Mouse (Mus musculus): ENCODE results near the gene Letm1. TPM values are rescaled to one million over a fixed set of nuclear protein-coding genes. Genes with fewer than 3 reads are reported as not detected.
A peak's percentile ranks its signal among the peaks of the same experiment; 100 is the strongest.

Gene Letm1
- polyA plus RNA-seq, 1 experiment from 2014 or later, result 49.9 TPM

- Histone ChIP-seq H3K36me3 (no peaks in the 10 kb centered on the region), H3K4me3 (replicated peaks) (peak overlapping the region; percentile 50), H3K27me3 (0 out of 2 replicates have a peak, but pooled peaks cover 3% of the 10 kb centered on the region), H3K4me1 (peaks cover 77% of the 10 kb centered on the region), H3K9ac (peak overlapping the region; percentile 39), H3K27ac (replicated peaks) (peak overlapping the region; percentile 82), H3K9me3 (replicated peaks) (no peaks in the 10 kb centered on the region), H3K4me2 (replicated peaks) (peak overlapping the region; percentile 88)
- whole genome bisulfite sequencing, result 2% methylated on average over 71 of the region's 71 CpGs
- peak; percentile 39 for ATAC-seq (ENCODE audit: insufficient number of reproducible peaks, low FRiP score, low TSS enrichment, low read depth)
Observed at GRCm38 (mm10) chr5:33694848-33695717, 87.5 kb downstream of the Letm1 start.

- no peak overlapping the region for H3K4me3 ChIP-seq (replicated peaks)
- ATAC-seq (ENCODE audit: insufficient number of reproducible peaks, low FRiP score, low TSS enrichment, low read depth), result no peak
- H3K4me2 ChIP-seq (replicated peaks), result peak overlapping the region; percentile 88
- no peaks in the 10 kb centered on the region for H3K9me3 ChIP-seq (replicated peaks)
- 61% methylated on average over 9 of the region's 9 CpGs for WGBS
- no peaks in the 10 kb centered on the region for H3K36me3 ChIP-seq
- H3K4me1 ChIP-seq, result peaks cover 77% of the 10 kb centered on the region
- H3K27ac ChIP-seq (replicated peaks), result peak overlapping the region; percentile 82
- H3K27me3 ChIP-seq, result 0 out of 2 replicates have a peak, but pooled peaks cover 3% of the 10 kb centered on the region
- H3K9ac ChIP-seq, result no peak overlapping the region
Observed at GRCm38 (mm10) chr5:33694461-33694847, 88.2 kb downstream of the Letm1 start.

DNA sequence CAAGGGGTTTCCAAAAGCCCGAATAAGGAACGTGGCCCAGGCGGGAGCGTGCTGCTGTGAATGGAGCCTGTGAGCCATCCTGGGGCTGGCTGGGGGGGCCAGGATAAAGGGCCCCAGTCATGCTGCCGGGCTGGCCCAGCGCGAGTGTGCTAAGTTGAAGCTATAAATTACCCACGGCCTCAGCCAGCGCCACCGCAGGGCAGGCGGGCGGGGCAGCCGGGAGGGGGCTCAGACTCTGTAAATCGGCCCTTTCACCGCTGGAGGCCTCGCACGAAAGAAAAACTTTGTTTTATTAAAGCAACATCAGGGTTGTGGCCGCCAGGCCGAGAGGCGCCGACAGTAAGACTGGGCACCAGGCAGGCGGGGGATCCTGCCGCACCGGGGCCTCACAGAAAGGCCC, 90.2 kb downstream of the Letm1 start:
- H3K4me3 ChIP-seq (replicated peaks), result no peak overlapping the region
- peak overlapping the region; percentile 36 for H3K4me2 ChIP-seq (replicated peaks)
- no peaks in the 10 kb centered on the region for H3K9me3 ChIP-seq (replicated peaks)
- H3K27ac ChIP-seq (replicated peaks), result peak overlapping the region; percentile 86
- H3K36me3 ChIP-seq, result no peaks in the 10 kb centered on the region
- peak; percentile 75 for ATAC-seq (ENCODE audit: insufficient number of reproducible peaks, low FRiP score, low TSS enrichment, low read depth)
- no peak overlapping the region for H3K9ac ChIP-seq
- WGBS, result 4% methylated on average over 24 of the region's 24 CpGs
- peaks cover 75% of the 10 kb centered on the region for H3K4me1 ChIP-seq
- 0 out of 2 replicates have a peak, but pooled peaks cover 3% of the 10 kb centered on the region for H3K27me3 ChIP-seq

DNA sequence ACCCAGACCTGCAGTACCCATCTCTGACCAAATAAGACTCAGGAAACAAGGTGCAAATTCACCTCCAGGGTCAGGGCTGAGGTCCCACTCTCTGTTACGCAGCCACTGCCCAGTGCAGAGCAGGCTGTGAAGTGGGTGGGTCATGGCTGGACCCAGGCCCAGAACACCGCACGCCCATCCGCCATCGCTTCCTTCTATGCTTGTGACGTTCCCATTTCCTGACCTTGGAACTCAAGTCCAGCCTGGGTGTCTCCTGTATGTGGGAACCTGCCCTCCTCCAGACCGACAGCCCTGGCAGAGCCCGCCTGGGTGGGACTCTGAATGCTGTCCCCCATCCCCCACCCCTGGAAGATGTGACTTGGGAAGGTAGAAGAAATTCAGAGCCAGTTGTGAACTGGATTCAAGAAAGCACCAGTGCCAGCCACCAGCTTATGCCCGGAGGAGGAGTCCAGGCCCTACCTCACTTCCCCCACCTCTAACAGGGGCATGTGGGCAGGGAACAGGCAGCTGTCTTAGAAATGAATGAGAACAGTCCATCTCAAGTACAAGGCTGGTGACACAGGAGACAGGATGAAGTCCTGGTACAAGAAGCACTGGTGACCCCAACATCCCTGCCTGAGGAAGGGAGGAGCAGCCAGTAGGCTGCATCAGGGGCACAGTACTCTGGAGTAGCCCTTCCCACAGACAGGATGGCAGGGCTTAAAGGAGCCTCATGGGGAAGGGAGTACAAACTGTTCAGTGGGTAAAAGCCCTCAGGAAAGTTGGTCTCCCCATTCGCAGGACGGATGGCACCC, 92.6 kb downstream of the Letm1 start:
- Histone ChIP-seq H3K9me3 (replicated peaks) (no peaks in the 10 kb centered on the region), H3K4me1 (peaks cover 52% of the 10 kb centered on the region), H3K4me3 (replicated peaks) (no peak overlapping the region), H3K27ac (replicated peaks) (no peak overlapping the region), H3K4me2 (replicated peaks) (no peak overlapping the region), H3K27me3 (no peaks in the 10 kb centered on the region), H3K36me3 (no peaks in the 10 kb centered on the region), H3K9ac (no peak overlapping the region)
- no peak for ATAC-seq (ENCODE audit: insufficient number of reproducible peaks, low FRiP score, low TSS enrichment, low read depth)
- WGBS, result 76% methylated on average over 11 of the region's 11 CpGs

Other genes with a start within 250 kb of the Letm1 start
- 67.8 and 69.4 TPM in 2 replicates for gene Fam53a, start 153.2 kb downstream of the Letm1 start, polyA plus RNA-seq (2015; fragmentation: Nextera tagmentation; extraction: Ambion mirVana)
- 0.36 and 0.43 TPM in 2 replicates for gene Gm9903, start 152.9 kb downstream of the Letm1 start, polyA plus RNA-seq (2015; fragmentation: Nextera tagmentation; extraction: Ambion mirVana)
- 191 and 202 TPM in 2 replicates for gene Slbp, start 130.2 kb downstream of the Letm1 start, polyA plus RNA-seq (2015; fragmentation: Nextera tagmentation; extraction: Ambion mirVana)
- gene Tacc3, start 124.7 kb downstream of the Letm1 start, polyA plus RNA-seq (2015; fragmentation: Nextera tagmentation; extraction: Ambion mirVana), result 141 and 146 TPM in 2 replicates
- 44.2 and 45.1 TPM in 2 replicates for gene Tmem129, start 124.4 kb downstream of the Letm1 start, polyA plus RNA-seq (2015; fragmentation: Nextera tagmentation; extraction: Ambion mirVana)
- 32.0 and 34.6 TPM in 2 replicates for gene Fgfr3, start 61.1 kb downstream of the Letm1 start, polyA plus RNA-seq (2015; fragmentation: Nextera tagmentation; extraction: Ambion mirVana)
- gene Nsd2, start 37.9 kb upstream of the Letm1 start, polyA plus RNA-seq (2015; fragmentation: Nextera tagmentation; extraction: Ambion mirVana), result 35.8 and 37.6 TPM in 2 replicates
- 49.5 and 54.9 TPM in 2 replicates for gene Nelfa, start 153.6 kb upstream of the Letm1 start, polyA plus RNA-seq (2015; fragmentation: Nextera tagmentation; extraction: Ambion mirVana)
- 99.9 and 103 TPM in 2 replicates for gene Gm1673, start 200.6 kb upstream of the Letm1 start, polyA plus RNA-seq (2015; fragmentation: Nextera tagmentation; extraction: Ambion mirVana)
- 0.39 and 0.74 TPM in 2 replicates for gene Nat8l, start 213.2 kb upstream of the Letm1 start, polyA plus RNA-seq (2015; fragmentation: Nextera tagmentation; extraction: Ambion mirVana)